Mouse (Mus musculus) ES-E14 (cell line): ENCODE measurements around the gene Dlx4.

Source experiments
- HCFC1 ChIP-seq: IDR thresholded peaks from 2 replicates; pipeline ENCODE4 v1.6.1; 2012; ENCODE audit warnings: low read length, inconsistent platforms, borderline replicate concordance; ENCODE audit not compliant: insufficient read depth
- ZC3H11A ChIP-seq: IDR thresholded peaks from 2 replicates; pipeline ENCODE4 v1.6.1; 2012; ENCODE audit warnings: low read depth, mild to moderate bottlenecking, inconsistent platforms, low read length, borderline replicate concordance

DNA sequence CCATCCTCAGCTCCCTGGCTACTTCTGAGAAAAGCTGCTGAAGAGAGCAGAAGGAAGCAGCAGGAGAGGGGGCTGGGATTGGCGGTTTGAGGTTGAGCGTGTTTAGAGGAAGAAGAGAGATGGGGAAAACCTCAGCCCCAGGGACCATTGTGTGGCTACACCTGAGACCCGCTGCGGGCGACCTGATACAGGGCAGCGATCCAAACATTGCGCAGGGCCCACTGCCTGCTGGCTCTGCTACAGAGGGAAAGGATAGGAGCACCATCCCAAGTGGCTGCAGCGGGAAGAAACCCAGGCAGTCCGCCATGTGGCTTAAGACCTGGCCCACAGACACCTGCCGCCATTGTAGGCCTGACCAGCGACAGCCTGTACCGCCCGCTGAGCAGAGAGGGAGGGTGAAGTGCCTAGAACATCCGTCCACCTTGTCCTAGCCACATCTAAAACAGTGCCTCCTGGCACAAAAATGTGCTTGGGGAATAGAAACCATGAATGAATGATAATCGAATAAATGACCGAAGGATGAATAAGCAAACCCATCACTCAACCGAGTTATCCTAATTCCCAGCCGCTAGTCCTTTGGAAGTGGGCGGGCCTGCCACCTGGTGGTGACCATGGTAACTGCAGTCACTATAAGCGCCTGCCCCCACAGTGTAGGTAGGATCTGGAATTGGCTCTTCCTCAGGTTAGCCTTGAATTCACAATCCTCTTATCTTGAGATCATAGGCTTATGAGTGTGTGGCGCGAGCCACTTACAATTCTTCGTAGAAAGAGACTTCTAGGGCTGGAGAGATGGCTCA lies 39.4 kb downstream of the Dlx4 start:
- TF ChIP-seq HCFC1 (no peak), ZC3H11A (peak; percentile 49; the same call in 1 of the 2 replicates)
